Mouse (Mus musculus) gastrocnemius, postnatal 10 days (tissue): ENCODE data around the gene Il6ra. TPM values are rescaled to one million over a fixed set of nuclear protein-coding genes. Genes with fewer than 3 reads are reported as not detected.
"Not testable (repeated sequence)": the region's sequence is repeated elsewhere in the genome, so short reads cannot be mapped to it uniquely, and the experiment has no call there.

ENCODE experiments used
- DNase-seq: peaks from one replicate; pipeline ENCODE4 v3.0.0; 2021; ENCODE audit warnings: mixed read lengths
- total RNA-seq, 2 experiments: library from RNA; stranded (reverse); gene quantifications; 2 replicates each; pipeline ENCODE4 v1.2.3; 2021

Gene Il6ra
- total RNA-seq, 2 experiments from 2014 or later: 2.4 to 3.1 TPM

DNA sequence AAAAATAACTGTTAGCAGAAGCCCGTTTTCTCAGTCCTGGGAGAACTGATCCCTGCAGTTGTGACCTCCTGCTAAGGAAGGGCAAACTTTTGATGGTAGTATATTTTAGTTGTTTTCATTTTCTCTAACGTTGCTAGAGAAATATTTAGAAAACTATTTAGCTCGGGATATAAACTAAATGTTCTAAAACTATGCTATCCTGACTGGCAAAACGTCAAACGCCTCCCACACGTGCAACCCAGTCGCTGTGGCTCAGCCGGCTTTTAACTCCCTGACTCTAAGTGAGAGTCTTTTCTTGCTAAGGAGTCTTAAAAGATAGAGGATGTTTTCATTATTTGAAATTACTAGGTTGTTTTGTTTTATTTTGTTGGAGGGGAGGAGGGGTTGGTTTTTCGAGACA lies 38.0 kb downstream of the Il6ra start:
- DNase-seq: no peak

DNA sequence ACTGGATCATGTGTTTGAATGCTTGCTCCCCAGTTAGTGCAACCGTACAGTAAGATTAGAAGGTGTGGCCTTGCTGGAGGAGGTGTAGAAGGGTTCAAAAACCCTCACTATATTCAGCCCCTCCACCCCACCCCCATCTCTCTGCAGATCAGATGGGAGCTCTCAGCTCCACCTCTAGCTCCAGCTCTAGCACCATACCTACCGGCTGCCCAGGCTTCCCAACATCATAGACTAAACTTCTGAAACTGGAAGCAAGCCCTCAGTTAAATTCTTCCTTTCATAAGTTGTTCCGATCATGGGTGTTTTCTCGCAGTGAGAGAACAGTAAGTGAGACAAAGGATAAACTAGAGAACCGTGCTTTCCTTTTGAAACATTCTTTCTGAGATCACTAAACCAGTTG lies 38.9 kb downstream of the Il6ra start:
- no peak for DNase-seq

DNA sequence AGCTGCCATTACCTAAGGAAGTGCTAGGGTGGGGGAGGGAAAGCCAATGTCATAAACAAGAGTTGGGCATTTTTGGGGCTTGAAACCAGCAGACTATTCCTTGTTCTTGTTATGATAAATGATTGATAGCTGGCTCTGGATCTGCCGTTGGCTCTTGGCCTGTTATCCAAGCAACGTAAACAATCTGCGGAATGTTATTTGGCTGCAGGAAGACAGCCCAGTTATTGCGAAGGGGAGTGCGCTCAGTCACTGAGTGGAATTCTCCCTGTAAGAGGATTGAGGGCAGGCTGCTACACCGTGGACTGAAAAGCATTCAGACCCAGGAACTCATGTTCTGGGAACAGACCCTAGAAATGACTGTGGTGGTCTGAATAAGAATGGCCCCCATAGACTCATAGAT lies 40.3 kb downstream of the Il6ra start:
- no peak for DNase-seq

DNA sequence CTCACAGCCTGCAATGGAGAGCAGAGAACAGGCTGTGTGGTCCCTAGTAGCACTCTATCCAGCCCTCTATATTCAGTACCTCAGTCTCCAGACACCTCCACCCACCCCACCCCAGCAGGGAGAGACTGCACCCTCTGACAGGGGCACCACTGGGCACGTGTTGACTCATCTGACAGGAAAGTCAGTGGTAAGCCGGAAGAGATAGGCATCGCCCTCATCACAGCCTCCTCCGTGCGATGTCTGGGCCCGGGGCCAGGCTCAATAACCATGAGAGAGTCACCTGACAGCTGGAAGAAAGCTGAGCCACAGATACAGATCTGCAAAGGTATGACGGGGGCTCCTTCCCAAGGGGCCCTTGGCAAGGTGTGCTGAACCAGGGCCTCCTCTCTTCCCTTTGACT lies 40.8 kb downstream of the Il6ra start:
- DNase-seq: no peak

DNA sequence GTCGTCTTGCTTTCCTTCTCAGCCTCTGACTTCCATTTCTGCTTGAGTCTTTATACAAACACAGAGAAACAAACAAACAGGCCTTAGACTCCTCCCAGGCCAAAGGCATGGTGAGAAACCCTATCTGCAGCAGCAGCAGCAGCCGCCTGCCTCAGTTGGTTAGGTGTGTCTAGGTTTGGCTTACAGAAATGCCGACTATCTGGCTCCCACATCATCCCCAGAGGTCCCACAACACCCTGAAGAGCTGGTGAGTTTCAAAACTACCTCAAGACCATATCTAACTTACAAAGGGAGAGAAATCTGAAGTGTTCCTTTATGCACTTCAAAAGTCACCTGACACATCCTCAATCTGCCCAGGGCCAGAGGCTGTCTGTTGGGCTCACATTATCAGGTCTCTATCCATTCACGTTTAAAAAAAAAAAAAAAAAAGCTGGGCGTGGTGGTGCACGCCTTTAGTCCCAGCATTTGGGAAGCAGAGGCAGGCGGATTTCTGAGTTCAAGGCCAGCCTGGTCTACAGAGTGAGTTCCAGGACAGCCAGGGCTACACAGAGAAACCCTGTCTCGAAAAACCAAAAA lies 41.6 kb downstream of the Il6ra start:
- DNase-seq: no peak

DNA sequence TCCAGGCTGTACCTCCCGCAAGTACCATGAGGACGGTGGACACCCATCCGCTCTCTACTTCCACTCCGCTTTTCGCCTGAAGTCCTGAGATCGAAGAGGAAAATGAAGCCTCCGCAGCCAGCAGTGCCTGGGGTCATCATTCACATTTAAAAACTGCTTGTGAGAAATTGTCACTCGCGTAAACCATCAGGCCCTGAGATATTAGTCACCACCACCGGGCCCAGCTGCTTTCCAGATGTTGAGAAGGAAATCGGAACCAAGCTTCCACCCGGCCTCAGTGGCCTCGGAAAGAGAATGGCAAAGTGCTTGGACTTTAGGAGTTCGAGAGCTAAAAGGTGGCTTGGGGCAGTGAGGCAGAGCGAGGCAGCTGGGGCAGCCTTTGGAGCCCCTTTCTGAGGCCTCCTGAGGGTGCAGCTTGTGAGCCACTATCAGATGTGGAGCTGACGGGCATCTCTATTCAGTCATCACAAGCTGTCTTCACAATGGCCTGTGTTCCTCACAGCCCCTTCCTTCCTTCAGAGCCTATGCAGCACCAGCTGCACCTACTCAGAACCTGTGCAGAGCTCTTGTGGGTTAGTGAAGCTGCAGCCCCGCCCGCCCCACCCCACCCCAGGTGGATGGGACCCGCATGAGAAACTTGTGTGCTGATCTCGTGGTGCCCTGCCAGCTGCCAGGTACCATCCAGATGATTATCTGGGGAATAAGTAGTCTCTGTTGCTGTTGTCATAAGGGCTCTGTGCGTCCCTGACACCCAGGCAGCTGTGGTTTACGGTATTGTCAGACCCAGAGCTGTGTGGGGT lies 42.3 kb downstream of the Il6ra start:
- DNase-seq: no peak

DNA sequence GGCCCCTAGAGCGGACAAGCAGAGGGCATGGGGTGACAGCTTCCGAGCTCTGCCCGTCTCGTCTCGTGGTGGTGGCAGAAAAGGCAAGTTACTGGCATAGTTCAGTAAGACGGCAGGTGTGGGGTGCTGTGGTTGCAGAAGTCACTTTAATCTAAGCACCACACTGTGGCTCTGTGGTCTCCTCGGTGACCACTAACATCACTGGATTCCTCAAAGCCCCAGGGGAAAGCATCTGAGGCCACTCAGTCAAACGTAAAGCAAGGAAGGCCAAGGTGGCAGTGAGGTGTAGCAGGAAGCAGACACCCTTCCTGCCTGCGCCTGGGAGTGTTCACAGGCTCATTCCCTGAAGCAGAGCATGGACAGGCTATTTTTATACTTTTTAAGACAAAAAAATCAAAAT lies 43.4 kb downstream of the Il6ra start:
- no peak for DNase-seq

DNA sequence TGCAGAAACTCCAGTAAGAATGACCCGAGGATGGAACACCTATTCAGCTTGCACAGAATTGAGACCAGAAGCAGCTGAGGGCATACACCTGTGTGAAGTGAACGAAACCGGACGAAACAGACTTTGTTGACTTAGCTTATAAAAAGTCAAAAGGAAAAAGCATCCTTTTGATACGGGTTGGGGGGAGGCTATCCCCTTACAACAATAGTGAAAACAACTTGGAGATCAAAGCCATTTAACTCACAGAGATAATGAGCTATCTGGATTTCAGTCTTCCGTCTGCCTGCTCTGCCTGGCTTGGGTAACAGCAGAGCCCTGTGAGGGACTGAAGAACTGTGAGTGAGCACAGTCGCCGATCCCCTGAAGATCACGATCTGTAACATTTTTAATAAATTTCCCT lies 44.0 kb downstream of the Il6ra start:
- DNase-seq: no peak

DNA sequence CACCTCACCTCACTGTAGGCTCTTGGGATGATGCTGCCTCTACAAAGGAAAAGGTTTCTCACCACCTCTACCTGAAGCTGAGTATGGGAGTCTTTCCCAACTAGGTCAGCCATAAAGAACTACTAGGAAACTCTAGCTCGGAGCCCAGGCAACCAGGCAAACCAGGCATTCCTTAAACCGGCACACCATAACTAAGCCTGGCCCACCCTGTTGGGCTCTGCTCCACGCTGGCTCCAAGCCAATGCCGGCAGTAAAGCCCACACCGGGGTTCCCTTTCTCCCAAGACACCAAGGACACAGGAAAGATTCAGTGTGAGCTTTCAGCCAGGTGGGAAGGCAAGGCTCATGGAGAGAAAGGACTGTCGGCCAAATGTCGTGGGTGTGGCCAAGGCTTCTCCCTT lies 44.6 kb downstream of the Il6ra start:
- DNase-seq: peak; percentile 38

DNA sequence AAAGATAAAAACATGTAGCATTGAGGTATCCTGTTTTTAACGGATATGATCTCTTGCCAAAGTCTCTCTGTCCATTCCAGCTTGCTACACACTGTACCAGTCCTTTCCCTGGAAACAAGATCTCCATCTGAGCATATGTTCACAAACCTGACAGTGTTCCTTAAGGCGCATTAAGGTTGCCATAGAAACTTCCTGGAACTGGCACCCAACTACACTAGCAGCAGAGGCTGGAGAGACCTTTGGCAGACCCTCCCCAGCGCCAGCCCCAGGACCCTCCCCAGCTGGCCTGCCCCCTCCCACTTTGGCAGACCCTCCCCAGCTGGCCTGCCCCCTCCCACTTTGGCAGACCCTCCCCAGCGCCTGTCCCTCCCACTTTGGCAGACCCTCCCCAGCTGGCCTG lies 45.3 kb downstream of the Il6ra start:
- no peak for DNase-seq

DNA sequence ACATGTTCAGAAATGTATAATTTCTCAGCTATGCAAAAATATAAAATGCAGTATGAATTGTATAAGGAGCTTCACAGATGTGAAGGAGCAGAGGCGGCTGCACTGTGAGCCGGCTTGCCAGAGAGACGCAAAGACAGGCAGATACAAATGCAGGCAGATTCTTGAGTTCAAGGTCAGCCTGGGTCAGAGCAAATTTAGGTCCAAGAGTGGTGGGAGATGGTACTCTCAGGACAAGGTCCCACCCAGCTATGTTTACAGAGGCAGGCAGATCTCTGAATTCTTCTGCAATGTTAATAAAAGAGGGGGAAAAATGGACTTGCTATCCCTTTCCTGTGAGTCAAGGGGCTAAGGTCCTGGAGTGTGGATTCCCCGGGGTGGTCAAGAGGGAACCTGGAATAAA lies 47.2 kb downstream of the Il6ra start:
- DNase-seq: no peak

DNA sequence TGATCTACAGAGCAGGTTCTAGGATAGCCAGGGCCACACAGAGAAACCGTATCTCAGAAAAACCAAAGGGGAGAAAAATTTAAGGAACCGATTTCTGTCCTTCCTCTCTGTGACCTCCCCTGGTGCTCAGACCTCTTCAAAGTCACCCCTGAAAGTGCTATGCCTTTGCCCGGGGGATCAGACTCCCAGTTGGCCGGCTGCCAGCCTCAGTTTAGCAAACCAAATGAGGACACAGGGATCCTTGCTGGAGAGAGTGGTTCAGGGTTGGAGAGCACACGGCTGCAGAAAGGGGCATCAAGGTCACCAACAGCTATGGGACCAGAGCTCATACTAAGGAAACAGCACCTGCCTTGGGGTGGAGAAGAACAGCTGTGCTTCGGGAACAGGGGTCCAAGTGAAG lies 48.0 kb downstream of the Il6ra start:
- no peak for DNase-seq

DNA sequence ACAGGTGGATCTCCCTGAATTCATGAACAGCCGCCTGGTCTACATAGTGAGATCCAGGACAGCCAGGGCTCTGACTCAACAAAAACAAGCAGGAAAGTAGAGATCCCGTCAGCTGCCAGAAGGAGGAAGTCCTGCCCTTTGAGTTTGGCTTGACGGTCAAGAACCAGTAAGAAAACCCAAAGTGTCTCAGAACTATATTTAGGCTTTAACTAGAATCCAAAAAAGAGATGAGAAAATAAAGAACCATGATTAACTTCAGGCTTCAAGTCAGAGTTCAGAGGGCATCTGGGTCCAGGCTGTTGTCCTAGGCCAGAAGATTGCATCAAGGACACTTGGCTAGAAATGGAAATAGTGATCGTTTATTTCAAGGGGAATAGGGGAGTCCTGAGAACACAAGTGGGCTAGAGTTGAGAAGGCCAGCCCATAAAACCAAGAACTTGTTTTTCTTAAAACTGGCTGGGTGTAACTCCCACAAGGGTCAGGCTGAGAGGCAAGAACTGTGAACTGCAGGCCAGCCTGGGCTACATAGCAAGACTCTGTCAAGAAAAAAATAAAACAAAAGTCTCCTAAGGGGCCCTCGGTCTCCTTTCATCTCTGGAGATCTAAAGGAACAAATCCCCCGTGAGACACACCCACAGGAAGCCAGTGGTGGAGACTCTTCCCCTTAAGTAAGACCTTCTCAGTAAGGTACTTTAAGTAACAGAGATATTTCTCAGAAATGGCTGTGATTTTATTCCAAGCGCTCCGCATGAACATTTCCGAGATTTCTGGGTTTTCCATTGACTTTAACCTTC lies 49.1 kb downstream of the Il6ra start:
- DNase-seq: no peak

DNA sequence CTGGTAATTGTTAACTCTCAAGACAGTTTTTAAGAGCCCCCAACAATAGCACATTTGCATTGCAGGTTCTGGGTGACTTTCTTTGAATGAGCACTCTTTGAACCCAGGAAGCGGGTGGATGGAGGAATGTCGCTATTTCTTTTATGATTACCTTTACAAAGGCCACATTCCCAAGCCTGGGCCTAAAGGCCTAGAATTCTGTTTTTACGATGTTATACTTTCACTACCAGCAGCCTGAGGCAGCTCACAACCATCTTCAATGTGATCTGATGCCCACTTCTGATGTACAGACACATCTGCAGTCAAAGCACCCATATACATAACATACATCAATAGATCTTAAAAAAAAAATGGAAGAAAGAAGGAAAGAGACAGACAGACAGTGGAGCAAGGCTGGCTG lies 49.7 kb downstream of the Il6ra start:
- not testable (repeated sequence) for DNase-seq

DNA sequence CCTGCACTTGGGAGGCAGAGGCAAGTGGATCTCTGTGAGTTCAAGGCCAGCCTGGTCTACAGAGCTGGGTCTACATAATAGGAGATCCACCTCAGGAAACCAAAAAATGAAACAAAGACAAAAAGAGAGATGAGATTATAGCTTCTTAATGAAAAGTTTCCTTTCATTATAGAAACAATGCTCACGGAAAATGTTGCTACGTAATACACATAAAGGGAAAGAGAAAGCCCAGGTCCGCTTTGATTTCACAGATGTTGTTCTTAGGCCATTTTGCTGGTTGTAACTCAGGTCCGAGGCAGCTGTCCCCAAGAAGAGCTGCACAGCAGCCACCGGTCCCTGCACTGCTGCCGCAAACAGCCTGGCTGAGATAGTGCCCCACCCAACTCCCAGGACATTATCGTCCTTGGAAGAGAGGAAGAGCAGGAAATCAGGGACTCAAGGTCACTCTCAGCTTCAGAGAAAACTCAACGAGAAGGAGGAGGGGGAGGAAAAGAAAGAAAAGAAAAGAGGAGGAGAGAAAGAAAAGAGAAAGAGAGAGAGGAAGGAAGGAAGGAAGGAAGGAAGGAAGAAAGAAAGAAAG lies 50.7 kb downstream of the Il6ra start:
- no peak for DNase-seq

DNA sequence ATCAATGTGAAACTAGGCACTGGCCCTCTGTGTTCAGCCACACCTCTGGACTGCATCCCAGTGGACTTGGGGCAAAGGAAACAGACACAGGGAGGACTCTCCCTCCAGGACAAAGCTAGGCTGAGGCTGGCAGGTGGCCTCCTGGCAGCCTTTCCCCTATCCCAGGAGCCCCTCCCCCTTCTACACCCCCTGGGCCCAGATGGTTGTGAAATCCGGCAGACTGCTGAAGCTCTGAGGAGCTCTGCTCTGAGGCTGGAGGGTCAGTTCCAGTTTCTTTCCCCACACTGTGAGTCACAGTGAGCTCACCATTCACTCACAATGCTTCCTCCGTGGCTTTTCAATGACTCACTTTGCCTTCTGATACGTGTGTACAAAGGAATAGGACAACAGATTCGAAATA lies 51.9 kb downstream of the Il6ra start:
- DNase-seq: peak; percentile 57

DNA sequence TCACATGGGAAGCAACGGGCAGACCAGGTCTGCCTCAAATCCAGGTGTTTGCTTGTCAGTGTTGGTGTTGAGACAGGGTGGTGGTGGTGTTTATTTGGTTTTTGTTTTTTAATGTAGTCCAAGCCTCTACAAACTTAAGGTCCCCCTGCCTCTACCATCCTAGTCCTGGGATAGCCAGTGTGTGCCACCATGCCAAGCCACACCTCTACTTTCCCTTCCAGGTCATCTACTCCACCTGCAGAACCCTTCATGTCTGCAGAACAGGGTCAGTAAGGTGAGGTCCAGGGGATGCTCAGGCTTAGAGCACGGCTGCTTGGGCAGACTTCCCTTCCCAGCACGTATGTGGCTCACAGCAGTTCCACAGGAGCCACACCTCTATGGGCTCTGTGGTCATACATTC lies 52.7 kb downstream of the Il6ra start:
- no peak for DNase-seq

DNA sequence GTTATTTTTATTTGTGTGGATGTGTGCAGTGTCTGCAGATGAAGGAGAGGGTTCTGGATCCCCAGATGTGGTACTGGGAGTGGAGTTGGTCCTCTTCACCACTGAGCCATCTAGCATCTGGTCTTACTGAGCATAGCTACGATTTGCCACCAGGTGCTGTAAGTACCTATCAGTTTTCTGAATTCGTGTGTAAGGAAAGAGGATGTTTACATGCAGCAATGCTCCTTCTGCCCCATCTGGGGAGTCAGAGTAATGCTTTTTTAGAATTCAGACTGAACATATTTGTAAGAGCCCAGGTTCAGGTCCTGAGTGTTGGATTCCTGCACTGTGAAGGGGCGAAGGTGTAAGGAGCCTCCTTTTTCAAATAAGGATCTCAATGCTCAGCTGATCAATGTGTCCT lies 53.1 kb downstream of the Il6ra start:
- no peak for DNase-seq

DNA sequence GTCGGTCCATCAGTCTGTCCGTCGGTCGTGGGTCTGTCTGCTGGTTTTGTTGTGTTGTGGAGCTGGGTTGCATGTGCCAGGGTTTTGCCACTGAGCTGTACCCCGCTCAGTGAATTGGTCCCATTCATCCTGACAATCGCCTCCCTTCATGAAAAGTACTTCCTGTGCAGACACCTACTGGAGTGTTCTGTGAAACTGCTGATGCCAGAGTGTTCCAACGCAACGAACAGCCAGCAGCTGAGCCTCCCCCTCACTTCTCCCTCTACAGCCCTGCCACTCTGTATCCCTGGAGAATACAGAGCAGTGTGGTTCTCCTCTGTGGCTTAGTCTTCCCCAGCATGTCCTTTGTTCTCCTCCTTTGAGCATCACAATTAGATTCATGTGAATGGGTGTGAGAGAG lies 54.1 kb downstream of the Il6ra start:
- DNase-seq: no peak

DNA sequence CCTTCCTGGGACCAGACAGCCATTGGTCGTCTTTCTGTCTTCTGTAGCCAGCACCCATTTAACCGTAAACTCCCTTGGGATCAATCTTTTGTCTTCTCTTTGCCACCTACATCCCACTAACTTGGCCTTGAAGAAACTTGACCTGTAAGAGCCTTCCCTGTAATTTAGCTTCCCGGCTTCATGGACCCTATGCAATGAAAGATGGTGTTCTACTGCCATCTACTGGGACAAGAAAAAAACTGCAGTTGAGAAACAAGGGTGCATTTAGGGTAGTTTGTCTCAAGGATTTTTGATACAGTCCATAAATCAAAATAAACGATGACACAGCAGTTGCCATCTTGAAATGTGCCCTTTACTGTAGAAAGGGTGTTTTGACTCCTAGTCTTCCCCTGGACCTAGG lies 54.9 kb downstream of the Il6ra start:
- no peak for DNase-seq

DNA sequence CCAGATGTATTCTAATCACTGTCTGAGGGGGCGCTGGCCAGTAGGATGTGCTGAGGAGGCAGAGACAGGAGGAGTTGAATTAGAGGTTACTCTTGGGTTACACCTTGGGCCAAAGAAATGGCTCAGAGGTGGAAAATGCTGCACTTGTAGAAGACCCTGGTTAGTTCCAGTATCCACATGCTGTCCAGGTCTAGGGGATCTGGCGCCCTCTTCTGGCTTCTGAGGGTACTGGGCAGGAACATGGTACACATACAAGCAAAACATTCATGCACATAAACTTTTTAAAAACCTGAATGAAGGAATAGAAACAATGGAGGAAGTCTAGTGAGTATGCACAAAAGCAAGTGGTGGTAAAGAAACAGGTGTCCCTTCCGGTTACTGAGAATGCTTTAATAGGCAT lies 55.6 kb downstream of the Il6ra start:
- DNase-seq: no peak

DNA sequence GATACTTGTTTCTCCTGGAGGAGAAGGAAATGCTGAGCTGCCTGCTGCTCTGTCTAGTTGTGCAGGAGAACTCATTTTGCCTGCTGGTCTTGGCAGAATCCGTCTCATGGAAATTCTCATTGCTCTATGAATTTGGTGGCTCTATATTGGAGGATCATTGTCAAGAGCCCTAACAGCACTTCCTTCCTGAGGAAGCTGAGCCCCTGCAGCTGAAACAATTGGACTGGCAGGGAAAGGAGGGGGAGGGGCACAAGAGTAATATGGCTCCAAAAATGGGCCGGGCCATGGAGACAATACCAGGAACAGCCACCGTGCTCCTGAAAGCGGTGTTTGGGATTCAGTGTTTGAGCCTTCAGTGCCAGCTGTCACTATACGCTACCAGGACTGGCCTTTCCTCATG lies 59.2 kb downstream of the Il6ra start:
- DNase-seq: no peak

DNA sequence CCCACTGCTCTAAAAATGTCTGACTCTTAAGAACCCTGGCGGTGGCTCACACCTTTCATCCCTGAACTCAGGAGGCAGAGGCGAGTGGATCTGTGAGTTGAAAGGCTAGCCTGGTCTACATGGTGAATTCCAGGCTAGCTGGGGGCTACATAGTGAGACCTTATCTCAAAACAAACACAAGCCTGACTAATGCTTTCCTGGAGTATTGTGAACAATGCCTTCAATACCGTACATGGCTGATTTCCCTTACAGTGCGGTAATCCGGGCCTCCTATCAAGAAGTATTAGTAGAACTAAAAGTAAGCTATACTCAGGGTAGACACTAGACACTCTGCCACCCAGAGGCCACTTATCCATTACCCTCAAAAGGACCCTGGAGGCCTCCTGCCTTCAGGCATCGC lies 64.9 kb downstream of the Il6ra start:
- no peak for DNase-seq
